12 mouse cellular contexts compared by ENCODE assay signal in the genomic region with DNA sequence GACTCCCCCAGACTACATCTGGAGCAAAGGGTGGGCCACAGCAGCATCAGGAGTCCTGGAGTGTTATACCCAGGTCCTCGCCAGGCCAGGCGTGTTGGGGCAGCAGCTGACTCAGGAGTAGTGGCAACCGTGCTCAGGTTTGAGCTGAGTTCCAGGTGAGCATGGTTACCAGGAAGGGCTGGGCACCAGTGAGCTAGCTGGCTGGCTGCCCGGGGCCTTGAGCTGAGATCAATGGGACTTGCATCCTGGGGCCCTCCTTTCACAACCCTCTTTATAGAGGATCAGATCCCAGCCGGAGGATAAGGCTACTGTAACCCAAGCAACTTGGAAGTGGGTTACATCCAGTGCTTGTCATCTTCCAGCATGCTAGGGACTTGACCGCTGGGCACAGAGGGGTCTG. TPM values are rescaled to one million over a fixed set of nuclear protein-coding genes. Genes with fewer than 3 reads are reported as not detected.
DNase-seq lines count a peak whose midpoint lies in the region; ATAC-seq and TF ChIP-seq lines count a peak whose summit lies in the region.
"Had no signal": no experiment of that assay in that cellular context is flagged by ENCODE, and none has a peak within 500 bp of the region (broad histone marks: within the 10 kb centered on the region; RNA-seq: fewer than 3 reads in every experiment).

No protein-coding gene starts in this region.

- in situ Hi-C loops in Patski (cut with MboI; ENCODE audit: low pct_unique_long_range_greater_than_20kb) = no loop called here

- 68% methylated on average over 6 of the region's 6 CpGs for WGBS in embryonic facial prominence, embryonic 14.5 days
- WGBS in embryonic facial prominence, embryonic 10.5 days = 89% methylated on average over 6 of the region's 6 CpGs
- 73% methylated on average over 6 of the region's 6 CpGs for WGBS in kidney, embryonic 15.5 days
- 61% methylated on average over 6 of the region's 6 CpGs for WGBS in liver, postnatal 0 days (ENCODE audit: insufficient replicate concordance)

- TF ChIP-seq EP300 in liver, postnatal 0 days (IDR thresholded peaks at IDR 0.05; ENCODE audit: low read depth) = no peak

- H3K27ac ChIP-seq in embryonic facial prominence, embryonic 14.5 days (replicated peaks; ENCODE audit: low read depth, low read length) = no peak overlapping the region
- no peak overlapping the region for H3K27ac ChIP-seq in embryonic facial prominence, embryonic 10.5 days (replicated peaks)
- peak overlapping the region; percentile 54; the same call in 1 of the 2 replicates for H3K27ac ChIP-seq in kidney, embryonic 15.5 days
- peak overlapping the region; percentile 92 for H3K27ac ChIP-seq in liver, postnatal 0 days (ENCODE audit: low read depth)
- H3K27ac ChIP-seq in gastrocnemius, adult 2 months = no peak overlapping the region
- H3K27ac ChIP-seq: limb, embryonic 15.5 days had no signal

- CTCF ChIA-PET in Patski (lab: Charles Lee) = interaction anchor here (1.5 kb wide), 1 partner anchor 23 kb away, joined by 6 read pairs; no protein-coding TSS in a partner anchor

- no peak overlapping the region for H3K9ac ChIP-seq in embryonic facial prominence, embryonic 14.5 days (ENCODE audit: low read depth, low read length)
- no peak overlapping the region for H3K9ac ChIP-seq in kidney, embryonic 15.5 days
- H3K9ac ChIP-seq in liver, postnatal 0 days (replicated peaks) = no peak overlapping the region
- H3K9ac ChIP-seq: limb, embryonic 15.5 days had no signal

- peaks cover 37% of the 10 kb centered on the region for H3K4me1 ChIP-seq in embryonic facial prominence, embryonic 14.5 days (ENCODE audit: control insufficient read depth, insufficient read depth, low read length)
- peaks cover 68% of the 10 kb centered on the region for H3K4me1 ChIP-seq in embryonic facial prominence, embryonic 10.5 days
- peaks cover 75% of the 10 kb centered on the region for H3K4me1 ChIP-seq in kidney, embryonic 15.5 days
- peaks cover 39% of the 10 kb centered on the region for H3K4me1 ChIP-seq in liver, postnatal 0 days (ENCODE audit: insufficient read depth)

- POLR2A ChIA-PET in Patski (lab: Charles Lee) = no interaction called here

- TF ChIP-seq CTCF in Patski (IDR thresholded peaks at IDR 0.05) = no peak
- no peak for TF ChIP-seq CTCF in liver, postnatal 0 days (IDR thresholded peaks at IDR 0.05; ENCODE audit: low read depth)
- no peak for TF ChIP-seq CTCF in gastrocnemius, adult 2 months (IDR thresholded peaks at IDR 0.05)

- no peaks in the 10 kb centered on the region for H3K9me3 ChIP-seq in embryonic facial prominence, embryonic 14.5 days (ENCODE audit: control insufficient read depth, low read length)
- H3K9me3 ChIP-seq in embryonic facial prominence, embryonic 10.5 days = no peaks in the 10 kb centered on the region
- H3K9me3 ChIP-seq in kidney, embryonic 15.5 days (replicated peaks) = no peaks in the 10 kb centered on the region
- H3K9me3 ChIP-seq in liver, postnatal 0 days (ENCODE audit: low read length) = no peaks in the 10 kb centered on the region
- H3K9me3 ChIP-seq: limb, embryonic 15.5 days had no signal

- no peak overlapping the region for H3K4me2 ChIP-seq in embryonic facial prominence, embryonic 14.5 days (ENCODE audit: low read depth, low read length)
- no peak overlapping the region for H3K4me2 ChIP-seq in kidney, embryonic 15.5 days
- peak overlapping the region; percentile 53 for H3K4me2 ChIP-seq in liver, postnatal 0 days (ENCODE audit: low read depth, low read length)
- H3K4me2 ChIP-seq: limb, embryonic 15.5 days had no signal

- intact Hi-C loops in gastrocnemius, adult 2 months (cut with DNase I) = no loop called here

- peak; percentile 72 for DNase-seq in embryonic facial prominence, embryonic 14.5 days (ENCODE audit: low spot score)
- no peak for DNase-seq in embryonic facial prominence, embryonic 10.5 days (ENCODE audit: low spot score)
- no peak for DNase-seq in Patski (ENCODE audit: low read depth, low spot score)
- peak; percentile 75 for DNase-seq in liver, postnatal 0 days
- DNase-seq in frontal cortex, postnatal 36 days (ENCODE audit: low spot score in 2 of 2) = no peak
- DNase-seq in gastrocnemius, adult 2 months = no peak
- DNase-seq in thymus, postnatal 10 days (ENCODE audit: low spot score in 2 of 2) = no peak
- DNase-seq: cerebellum, postnatal 36 days; retina, postnatal 1 day; thymus, postnatal 14 days had no signal

- no peaks in the 10 kb centered on the region for H3K36me3 ChIP-seq in embryonic facial prominence, embryonic 14.5 days (ENCODE audit: control insufficient read depth, insufficient read depth, low read length)
- no peaks in the 10 kb centered on the region for H3K36me3 ChIP-seq in embryonic facial prominence, embryonic 10.5 days (replicated peaks)
- H3K36me3 ChIP-seq in kidney, embryonic 15.5 days = no peaks in the 10 kb centered on the region
- H3K36me3 ChIP-seq in liver, postnatal 0 days (replicated peaks; ENCODE audit: insufficient read depth, low read length) = no peaks in the 10 kb centered on the region
- H3K36me3 ChIP-seq: limb, embryonic 15.5 days had no signal

- H3K27me3 ChIP-seq in embryonic facial prominence, embryonic 14.5 days (replicated peaks; ENCODE audit: control insufficient read depth, insufficient read depth, low read length) = peaks cover 11% of the 10 kb centered on the region; the same call in 1 of the 2 replicates
- peaks cover 37% of the 10 kb centered on the region for H3K27me3 ChIP-seq in embryonic facial prominence, embryonic 10.5 days (replicated peaks; ENCODE audit: low read depth, poor library complexity, severe bottlenecking)
- H3K27me3 ChIP-seq in Patski = no peaks in the 10 kb centered on the region
- peaks cover 13% of the 10 kb centered on the region for H3K27me3 ChIP-seq in kidney, embryonic 15.5 days
- H3K27me3 ChIP-seq in liver, postnatal 0 days (ENCODE audit: insufficient read depth, low read length) = no peaks in the 10 kb centered on the region; the same call in 1 of the 2 replicates
- H3K27me3 ChIP-seq: limb, embryonic 15.5 days had no signal

- peak; percentile 51; the same call in 1 of the 2 replicates for ATAC-seq in embryonic facial prominence, embryonic 14.5 days (ENCODE audit: low read depth)
- ATAC-seq in Patski = peak; percentile 22
- no peak for ATAC-seq in kidney, embryonic 15.5 days (replicated peaks; ENCODE audit: low FRiP score)
- ATAC-seq in liver, postnatal 0 days = peak; percentile 72

- no peak overlapping the region for H3K4me3 ChIP-seq in embryonic facial prominence, embryonic 14.5 days (ENCODE audit: low read depth, low read length)
- H3K4me3 ChIP-seq in embryonic facial prominence, embryonic 10.5 days = no peak overlapping the region
- no peak overlapping the region for H3K4me3 ChIP-seq in kidney, embryonic 15.5 days (replicated peaks)
- no peak overlapping the region for H3K4me3 ChIP-seq in liver, postnatal 0 days (ENCODE audit: low read depth, low read length)
- no peak overlapping the region for H3K4me3 ChIP-seq in gastrocnemius, adult 2 months
- H3K4me3 ChIP-seq: limb, embryonic 15.5 days had no signal

RNA-seq across cellular contexts. Expression of a gene that starts 5.6 kb away (rescaled TPM):
- polyA plus RNA-seq in embryonic facial prominence, embryonic 14.5 days (2014; fragmentation: Nextera tagmentation; extraction: Ambion mirVana) = 115 and 138 TPM in 2 replicates
- 255 TPM in 2 replicates for polyA plus RNA-seq in embryonic facial prominence, embryonic 10.5 days (2016; fragmentation: Nextera tagmentation; extraction: Ambion mirVana)
- 87.6 TPM for polyA plus RNA-seq in Patski (2021)
- 120 and 126 TPM in 2 replicates for polyA plus RNA-seq in kidney, embryonic 15.5 days (2015; fragmentation: Nextera tagmentation; extraction: Ambion mirVana)
- 30.8 and 34.5 TPM in 2 replicates for polyA plus RNA-seq in liver, postnatal 0 days (2015; fragmentation: Nextera tagmentation; extraction: Ambion mirVana)
- total RNA-seq in gastrocnemius, adult 2 months (2021) = 10 to 100 TPM; 11.5 to 13.6 TPM

Comparison
In these comparisons a context has a peak if more than half of its experiments do, and no peak if none do; other contexts are left out.
1. DNase-seq: peak in embryonic facial prominence, embryonic 14.5 days (single experiment) and liver, postnatal 0 days (single experiment); none in embryonic facial prominence, embryonic 10.5 days (single experiment), Patski (single experiment), frontal cortex, postnatal 36 days (0 of 2), gastrocnemius, adult 2 months (single experiment) and thymus, postnatal 10 days (0 of 2).
2. H3K27ac ChIP-seq: peak in kidney, embryonic 15.5 days (single experiment) and liver, postnatal 0 days (single experiment); none in embryonic facial prominence, embryonic 14.5 days (single experiment), embryonic facial prominence, embryonic 10.5 days (single experiment) and gastrocnemius, adult 2 months (single experiment).